Mouse (Mus musculus): ENCODE measurements around the gene Fth1.

- no peak for TF ChIP-seq CTCF (IDR thresholded peaks at IDR 0.05; ENCODE audit: control insufficient read depth, insufficient read depth, insufficient replicate concordance, low read depth, low read length)
- TF ChIP-seq POLR2A (IDR thresholded peaks at IDR 0.05; ENCODE audit: control insufficient read depth, low read depth, low read length) = no peak
Measured at GRCm38 (mm10) chr19:9980258-9980657, at the start of gene Fth1.

All from testis, adult 2 months (tissue).